Mouse (Mus musculus) myocyte (in vitro differentiated cells): ENCODE measurements around the gene Crcp. TPM values are rescaled to one million over a fixed set of nuclear protein-coding genes. Genes with fewer than 3 reads are reported as not detected.

Experiments
- H3K27me3 ChIP-seq: one replicate; pipeline ENCODE4 v1.6.1; 2011; ENCODE audit not compliant: control insufficient read depth, insufficient read depth, insufficient read length
- H3K36me3 ChIP-seq: one replicate; pipeline ENCODE4 v1.6.1; 2011; ENCODE audit not compliant: control insufficient read depth, insufficient read depth
- H3K4me2 ChIP-seq: one replicate; pipeline ENCODE4 v1.6.1; 2011; ENCODE audit warnings: low read depth, control low read depth
- H3K4me3 ChIP-seq: one replicate; pipeline ENCODE4 v1.5.1; 2011; ENCODE audit warnings: mild to moderate bottlenecking, control low read depth, moderate library complexity
- H3K79me2 ChIP-seq: one replicate; pipeline ENCODE4 v1.6.1; 2011; ENCODE audit not compliant: control insufficient read depth, insufficient read depth
- H3ac ChIP-seq: one replicate; pipeline ENCODE4 v1.6.1; 2011; ENCODE audit not compliant: control insufficient read depth, insufficient read length
- CEBPB ChIP-seq: IDR thresholded peaks from 2 replicates; pipeline ENCODE4 v1.6.1; 2011; ENCODE audit warnings: mild to moderate bottlenecking, moderate library complexity; ENCODE audit not compliant: poor library complexity, insufficient read depth, severe bottlenecking
- E2F4 ChIP-seq: IDR thresholded peaks from one replicate; pipeline ENCODE4 v1.6.1; 2011; ENCODE audit warnings: mild to moderate bottlenecking, control low read depth, moderate library complexity; ENCODE audit not compliant: insufficient read depth
- MAX ChIP-seq: IDR thresholded peaks from one replicate; pipeline ENCODE4 v1.6.1; 2011; ENCODE audit warnings: low read depth, mild to moderate bottlenecking, control low read depth
- MYOD1 ChIP-seq, 3 experiments: IDR thresholded peaks; one replicate each; pipeline ENCODE4 v1.6.1; 2011; ENCODE audit warnings: control low read depth in 2 of 3, low read depth in 2 of 3, mild to moderate bottlenecking in 2 of 3, moderate library complexity in 1 of 3; ENCODE audit not compliant: insufficient read length in 2 of 3, control insufficient read depth in 1 of 3
- MYOG ChIP-seq, 3 experiments: IDR thresholded peaks; one replicate each; pipeline ENCODE4 v1.6.1; 2011; ENCODE audit warnings: control low read depth in 2 of 3, low read depth in 2 of 3, mild to moderate bottlenecking in 2 of 3; ENCODE audit not compliant: insufficient read length in 2 of 3, control insufficient read depth in 1 of 3, insufficient read depth in 1 of 3
- POLR2A ChIP-seq: IDR thresholded peaks from one replicate; pipeline ENCODE4 v1.6.1; 2011; ENCODE audit warnings: low read depth, mild to moderate bottlenecking, control low read depth, moderate library complexity; ENCODE audit not compliant: insufficient read length
- POLR2AphosphoS2 ChIP-seq: IDR thresholded peaks from one replicate; pipeline ENCODE4 v1.6.1; 2011; ENCODE audit warnings: low read depth, control low read depth; ENCODE audit not compliant: insufficient read length
- REST ChIP-seq: IDR thresholded peaks from one replicate; pipeline ENCODE4 v1.6.1; 2011; ENCODE audit warnings: mild to moderate bottlenecking, control low read depth, moderate library complexity; ENCODE audit not compliant: insufficient read depth, insufficient read length
- SRF ChIP-seq: IDR thresholded peaks from one replicate; pipeline ENCODE4 v1.6.1; 2011; ENCODE audit warnings: low read depth; ENCODE audit not compliant: control insufficient read depth, insufficient read length
- TCF12 ChIP-seq: IDR thresholded peaks from one replicate; pipeline ENCODE4 v1.6.1; 2011; ENCODE audit warnings: mild to moderate bottlenecking, control low read depth; ENCODE audit not compliant: poor library complexity, insufficient read depth, severe bottlenecking
- TCF3 ChIP-seq: IDR thresholded peaks from one replicate; pipeline ENCODE4 v1.6.1; 2011; ENCODE audit warnings: low read depth, control low read depth; ENCODE audit not compliant: insufficient read length
- USF1 ChIP-seq: IDR thresholded peaks from one replicate; pipeline ENCODE4 v1.6.1; 2011; ENCODE audit warnings: low read depth, mild to moderate bottlenecking, control low read depth, moderate library complexity
- polyA plus RNA-seq: library from polyadenylated mRNA; unstranded; fragments of >200 nt; fragmentation: generic; extraction: Trizol; gene quantifications from one replicate; pipeline ENCODE4 v1.2.1, GENCODE M21; 2012; ENCODE audit warnings: missing spikeins

Gene Crcp
- polyA plus RNA-seq, 1 experiment, result 30.8 TPM

DNA sequence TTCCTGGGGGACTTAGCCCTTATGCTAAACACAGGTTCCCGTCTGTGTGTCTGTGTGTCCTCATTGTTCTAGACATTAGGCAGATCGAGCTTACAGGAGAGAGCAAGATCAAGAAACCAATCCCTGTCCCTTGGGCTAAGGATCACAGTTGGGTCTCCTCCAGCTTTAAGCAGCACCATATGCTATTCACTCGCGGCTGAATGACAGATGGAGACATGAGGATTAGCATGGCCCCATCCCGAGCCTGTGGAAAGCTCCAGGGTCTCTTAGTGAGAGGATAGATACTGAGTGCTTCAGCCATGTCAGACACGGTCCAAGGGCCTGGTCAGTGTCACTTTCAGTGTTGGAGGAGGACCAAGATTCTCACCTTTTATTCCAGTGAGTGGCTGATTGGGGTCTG, 21.3 kb downstream of the Crcp start:
- no peak for TF ChIP-seq MYOD1 (IDR thresholded peaks at IDR 0.05; ENCODE audit: control insufficient read depth in 1 of 3, insufficient read length in 2 of 3, low read depth in 2 of 3)
- TF ChIP-seq CEBPB, result no peak
- TF ChIP-seq USF1, result no peak
- no peak for TF ChIP-seq POLR2AphosphoS2
- TF ChIP-seq POLR2A, result no peak
- no peak for TF ChIP-seq MAX
- TF ChIP-seq E2F4, result no peak
- no peak for TF ChIP-seq REST
- TF ChIP-seq TCF3, result no peak
- H3K79me2 ChIP-seq, result no peaks in the 10 kb centered on the region
- no peak overlapping the region for H3ac ChIP-seq
- no peak overlapping the region for H3K4me3 ChIP-seq
- no peak overlapping the region for H3K4me2 ChIP-seq
- no peaks in the 10 kb centered on the region for H3K27me3 ChIP-seq
- H3K36me3 ChIP-seq, result peaks cover 26% of the 10 kb centered on the region

DNA sequence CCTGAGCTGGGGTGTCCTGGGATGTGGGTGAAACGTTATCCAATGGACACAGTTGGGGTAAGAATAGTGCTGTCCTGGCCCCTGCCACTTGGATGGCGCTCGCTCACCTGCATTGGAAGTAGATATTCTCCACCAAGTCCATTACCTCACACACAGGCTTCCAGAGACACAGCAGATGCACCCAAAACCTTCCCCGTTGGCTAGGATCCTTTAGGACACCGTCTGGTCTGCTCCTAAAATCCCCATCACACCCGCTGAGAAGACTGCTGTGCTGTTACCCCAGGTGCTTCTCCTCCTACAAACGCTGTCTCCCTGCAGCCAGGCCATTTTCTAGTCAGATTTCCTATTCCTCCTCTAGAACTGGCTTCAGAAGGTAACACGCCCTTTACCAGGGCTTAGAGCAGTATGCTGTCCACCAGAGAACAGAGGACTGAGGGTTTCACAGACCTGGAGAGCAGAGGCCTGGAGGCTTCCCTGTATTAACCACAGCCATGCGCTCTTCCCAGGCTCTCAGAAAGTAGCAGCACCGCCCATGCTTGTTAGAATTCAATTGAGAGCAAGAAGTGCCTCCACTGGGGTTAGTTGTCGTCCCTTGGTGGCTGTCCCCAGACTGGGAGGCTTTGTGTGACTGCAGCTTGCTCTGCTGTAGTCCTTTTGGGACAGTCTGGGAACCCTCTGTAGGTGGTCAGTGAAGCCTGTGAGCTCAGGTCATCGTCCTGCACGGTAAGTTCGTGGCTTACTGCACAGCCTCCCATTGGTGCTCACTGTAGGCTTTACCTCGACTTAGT, 22.2 kb downstream of the Crcp start:
- H3K27me3 ChIP-seq, result no peaks in the 10 kb centered on the region
- peaks cover 26% of the 10 kb centered on the region for H3K36me3 ChIP-seq

DNA sequence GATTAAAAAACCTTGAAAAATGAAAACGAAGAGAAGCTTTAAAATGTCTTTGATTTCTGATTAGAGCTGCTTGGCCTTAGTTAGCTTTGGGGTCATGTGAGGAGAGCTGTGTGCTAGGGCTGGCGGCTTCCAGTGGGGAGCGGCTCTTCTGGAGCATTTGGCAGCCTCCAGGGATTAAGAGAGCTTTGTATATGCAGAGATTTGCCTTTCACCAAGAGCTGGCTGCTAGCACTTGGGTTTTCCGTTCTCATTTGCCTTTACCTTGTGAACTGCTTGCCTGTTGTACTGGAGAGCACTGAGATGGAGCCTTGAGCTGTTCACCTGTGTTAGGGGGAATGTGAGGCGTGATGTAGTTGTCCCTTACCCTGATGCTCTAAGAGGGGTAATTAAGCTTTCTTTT, 23.4 kb downstream of the Crcp start:
- peaks cover 13% of the 10 kb centered on the region for H3K36me3 ChIP-seq
- H3K79me2 ChIP-seq, result no peaks in the 10 kb centered on the region
- TF ChIP-seq USF1 (no peak), E2F4 (no peak), MYOG (IDR thresholded peaks at IDR 0.05; ENCODE audit: control insufficient read depth in 1 of 3, insufficient read depth in 1 of 3, insufficient read length in 2 of 3, low read depth in 2 of 3) (no peak), CEBPB (no peak), REST (no peak), POLR2A (no peak), TCF3 (no peak), SRF (no peak), MAX (no peak), TCF12 (no peak), MYOD1 (IDR thresholded peaks at IDR 0.05; ENCODE audit: control insufficient read depth in 1 of 3, insufficient read length in 2 of 3, low read depth in 2 of 3) (no peak), POLR2AphosphoS2 (no peak)
- no peak overlapping the region for H3K4me2 ChIP-seq
- no peak overlapping the region for H3K4me3 ChIP-seq
- no peak overlapping the region for H3ac ChIP-seq
- H3K27me3 ChIP-seq, result no peaks in the 10 kb centered on the region

More for the DNA sequence above, 22.2 kb downstream of the Crcp start:
- no peak overlapping the region for H3ac ChIP-seq
- no peak overlapping the region for H3K4me3 ChIP-seq
- TF ChIP-seq MYOG (IDR thresholded peaks at IDR 0.05; ENCODE audit: control insufficient read depth in 1 of 3, insufficient read depth in 1 of 3, insufficient read length in 2 of 3, low read depth in 2 of 3), result no peak
- no peak for TF ChIP-seq MYOD1 (IDR thresholded peaks at IDR 0.05; ENCODE audit: control insufficient read depth in 1 of 3, insufficient read length in 2 of 3, low read depth in 2 of 3)
- TF ChIP-seq USF1, result no peak
- no peak for TF ChIP-seq POLR2AphosphoS2
- no peak for TF ChIP-seq TCF12
- no peak for TF ChIP-seq E2F4
- no peak for TF ChIP-seq MAX
- no peak for TF ChIP-seq POLR2A
- TF ChIP-seq REST, result no peak
- TF ChIP-seq CEBPB, result no peak
- TF ChIP-seq SRF, result no peak
- TF ChIP-seq TCF3, result no peak
- no peak overlapping the region for H3K4me2 ChIP-seq
- H3K79me2 ChIP-seq, result no peaks in the 10 kb centered on the region

DNA sequence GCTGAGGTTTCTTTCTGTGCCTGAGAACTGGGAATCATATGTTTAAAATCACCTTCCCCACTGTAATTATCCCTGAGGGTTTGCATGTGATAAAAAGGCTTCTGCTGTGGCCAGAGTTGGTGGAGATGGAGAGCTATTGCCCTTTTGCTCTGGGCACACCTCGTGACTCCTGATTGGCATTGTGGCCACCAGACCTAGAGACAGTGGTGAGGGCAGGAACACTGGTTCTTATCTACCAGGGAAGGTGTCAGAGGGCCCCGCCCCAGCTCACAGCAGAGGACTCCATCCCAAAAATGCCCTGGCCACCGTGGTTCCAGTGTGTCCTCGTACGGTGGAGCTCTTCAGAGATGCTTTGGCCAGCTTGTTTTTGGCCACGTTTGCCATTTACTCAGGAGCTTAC, 23.9 kb downstream of the Crcp start:
- no peaks in the 10 kb centered on the region for H3K79me2 ChIP-seq
- H3K27me3 ChIP-seq, result no peaks in the 10 kb centered on the region
- no peak overlapping the region for H3K4me3 ChIP-seq
- no peak overlapping the region for H3ac ChIP-seq
- TF ChIP-seq MYOG (IDR thresholded peaks at IDR 0.05; ENCODE audit: control insufficient read depth in 1 of 3, insufficient read depth in 1 of 3, insufficient read length in 2 of 3, low read depth in 2 of 3) (no peak), TCF12 (no peak), USF1 (no peak), MAX (no peak), SRF (no peak)
- H3K36me3 ChIP-seq, result peaks cover 13% of the 10 kb centered on the region
- no peak overlapping the region for H3K4me2 ChIP-seq

DNA sequence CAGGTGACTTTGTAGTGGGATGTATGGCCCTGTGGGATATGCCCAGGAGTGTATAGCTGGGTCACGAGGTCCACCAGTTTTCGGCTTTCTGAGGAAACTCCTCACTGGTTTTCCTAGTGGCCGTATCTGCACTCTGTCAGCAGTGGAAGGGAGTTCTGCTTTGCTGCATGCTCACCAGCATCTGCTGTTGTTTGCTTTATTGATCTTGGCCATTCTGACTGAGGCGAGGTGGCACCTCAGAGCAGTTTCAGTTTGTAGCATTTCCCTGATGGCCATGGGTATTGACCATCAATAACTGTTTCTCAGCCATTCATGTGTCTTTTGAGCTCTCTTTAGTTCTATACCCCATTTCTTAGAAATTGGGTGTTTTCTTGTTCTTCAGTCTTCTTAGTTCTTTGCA, 26.6 kb downstream of the Crcp start:
- H3K79me2 ChIP-seq, result no peaks in the 10 kb centered on the region
- no peak overlapping the region for H3K4me2 ChIP-seq
- H3ac ChIP-seq, result no peak overlapping the region
- peaks cover 20% of the 10 kb centered on the region for H3K36me3 ChIP-seq
- H3K4me3 ChIP-seq, result no peak overlapping the region
- no peaks in the 10 kb centered on the region for H3K27me3 ChIP-seq
- TF ChIP-seq MYOG (IDR thresholded peaks at IDR 0.05; ENCODE audit: control insufficient read depth in 1 of 3, insufficient read depth in 1 of 3, insufficient read length in 2 of 3, low read depth in 2 of 3), result no peak
- TF ChIP-seq CEBPB, result no peak
- TF ChIP-seq POLR2A, result no peak
- TF ChIP-seq E2F4, result no peak
- no peak for TF ChIP-seq MYOD1 (IDR thresholded peaks at IDR 0.05; ENCODE audit: control insufficient read depth in 1 of 3, insufficient read length in 2 of 3, low read depth in 2 of 3)
- TF ChIP-seq TCF3, result no peak
- no peak for TF ChIP-seq TCF12
